Mouse (Mus musculus) spleen, adult 2 months (tissue): ENCODE measurements around the gene Klb. TPM values are rescaled to one million over a fixed set of nuclear protein-coding genes. Genes with fewer than 3 reads are reported as not detected.
A peak's percentile ranks its signal among the peaks of the same experiment; 100 is the strongest.

ENCODE experiments used
- DNase-seq, 2 experiments: peaks; one replicate each; pipeline versions ENCODE4 v3.0.0 to v3.0.0-alpha.2; 2012 to 2021; ENCODE audit warnings: low spot score in 2 of 2, low read depth in 1 of 2
- H3K27ac ChIP-seq: fragments of 200-500 bp; 2 replicates; pipeline ENCODE4 v1.5.1; 2012; ENCODE audit warnings: low read length, inconsistent platforms; ENCODE audit not compliant: insufficient read depth
- H3K27me3 ChIP-seq: fragments of 200-500 bp; 2 replicates; pipeline ENCODE4 v1.6.1; 2012; ENCODE audit warnings: mild to moderate bottlenecking, moderate library complexity, low read length, inconsistent platforms; ENCODE audit not compliant: control insufficient read depth, insufficient read depth
- H3K36me3 ChIP-seq: fragments of 200-500 bp; 2 replicates; pipeline ENCODE4 v1.6.1; 2012; ENCODE audit warnings: mild to moderate bottlenecking, low read length, inconsistent platforms; ENCODE audit not compliant: control insufficient read depth, insufficient read depth
- H3K4me1 ChIP-seq: fragments of 200-500 bp; 2 replicates; pipeline ENCODE4 v1.6.1; 2011; ENCODE audit warnings: inconsistent platforms; ENCODE audit not compliant: control insufficient read depth, insufficient read depth, insufficient read length
- H3K4me3 ChIP-seq: fragments of 200-500 bp; 2 replicates; pipeline ENCODE4 v1.5.1; 2011; ENCODE audit warnings: mild to moderate bottlenecking, inconsistent platforms; ENCODE audit not compliant: insufficient read depth, insufficient read length; ENCODE audit errors: extremely low read depth
- CTCF ChIP-seq: fragments of 200-500 bp; IDR thresholded peaks from 2 replicates; pipeline ENCODE4 v1.5.1; 2011; ENCODE audit warnings: mild to moderate bottlenecking, inconsistent platforms; ENCODE audit not compliant: insufficient read depth, insufficient read length, insufficient replicate concordance; ENCODE audit errors: extremely low read depth
- POLR2A ChIP-seq: fragments of 200-500 bp; IDR thresholded peaks from 2 replicates; pipeline ENCODE4 v1.6.1; 2011; ENCODE audit warnings: low read depth, low read length, inconsistent platforms
- WGBS: fragments of 180-500 bp; shearing (Covaris S2); methylation state at CpG from one replicate; pipeline ENCODE4 v1.1.7; 2018; 5-methylcytosine and 5-hydroxymethylcytosine counted together
- polyA plus RNA-seq: library from polyadenylated mRNA; depleted of rRNA; stranded (reverse); fragments of >200 nt; gene quantifications from 2 replicates; pipeline ENCODE4 v1.2.3, GENCODE M21; 2012

Gene Klb
- polyA plus RNA-seq, 1 experiment, result 0.14 TPM

GRCm38 (mm10) chr5:65338394-65338793 is 9.7 kb upstream of the Klb start:
- no peak for DNase-seq
- TF ChIP-seq POLR2A (no peak), CTCF (peak; percentile 21; the same call in 1 of the 2 replicates)
- no peak overlapping the region for H3K4me3 ChIP-seq
- no peaks in the 10 kb centered on the region for H3K36me3 ChIP-seq
- whole genome bisulfite sequencing, result 71% methylated on average over 6 of the region's 6 CpGs
- H3K27ac ChIP-seq, result no peak overlapping the region
- H3K27me3 ChIP-seq, result no peaks in the 10 kb centered on the region
- H3K4me1 ChIP-seq, result no peaks in the 10 kb centered on the region

- no peak for DNase-seq
- Histone ChIP-seq H3K4me3 (no peak overlapping the region), H3K36me3 (no peaks in the 10 kb centered on the region), H3K4me1 (no peaks in the 10 kb centered on the region), H3K27ac (no peak overlapping the region), H3K27me3 (no peaks in the 10 kb centered on the region)
- WGBS, result 87% methylated on average over 4 of the region's 4 CpGs
- TF ChIP-seq CTCF (no peak), POLR2A (no peak)
Observed at GRCm38 (mm10) chr5:65340167-65340566, 7.9 kb upstream of the Klb start.

GRCm38 (mm10) chr5:65350508-65350907 is 2.4 kb downstream of the Klb start:
- TF ChIP-seq POLR2A, result no peak
- TF ChIP-seq CTCF, result no peak
- H3K27me3 ChIP-seq, result no peaks in the 10 kb centered on the region
- no peak for DNase-seq
- 83% methylated on average over 10 of the region's 10 CpGs for WGBS
- no peaks in the 10 kb centered on the region for H3K36me3 ChIP-seq
- no peak overlapping the region for H3K27ac ChIP-seq
- H3K4me1 ChIP-seq, result no peaks in the 10 kb centered on the region
- no peak overlapping the region for H3K4me3 ChIP-seq

GRCm38 (mm10) chr5:65354097-65354496 is 6.0 kb downstream of the Klb start:
- Histone ChIP-seq H3K27ac (no peak overlapping the region), H3K27me3 (no peaks in the 10 kb centered on the region), H3K36me3 (no peaks in the 10 kb centered on the region), H3K4me3 (no peak overlapping the region), H3K4me1 (no peaks in the 10 kb centered on the region)
- TF ChIP-seq CTCF (no peak), POLR2A (no peak)
- WGBS, result 77% methylated on average over 3 of the region's 3 CpGs
- no peak for DNase-seq

- no peaks in the 10 kb centered on the region for H3K4me1 ChIP-seq
- TF ChIP-seq CTCF, result no peak
- no peak for TF ChIP-seq POLR2A
- H3K36me3 ChIP-seq, result no peaks in the 10 kb centered on the region
- no peak for DNase-seq
- no peak overlapping the region for H3K4me3 ChIP-seq
- 81% methylated on average over 5 of the region's 5 CpGs for WGBS
- no peaks in the 10 kb centered on the region; the same call in 1 of the 2 replicates for H3K27me3 ChIP-seq
- H3K27ac ChIP-seq, result no peak overlapping the region
Observed at GRCm38 (mm10) chr5:65354985-65355384, 6.9 kb downstream of the Klb start.

- H3K27ac ChIP-seq, result no peak overlapping the region
- no peak overlapping the region for H3K4me3 ChIP-seq
- DNase-seq, result no peak
- TF ChIP-seq POLR2A (no peak), CTCF (no peak)
- WGBS, result 90% methylated on average over 6 of the region's 6 CpGs
- H3K36me3 ChIP-seq, result no peaks in the 10 kb centered on the region
- H3K4me1 ChIP-seq, result no peaks in the 10 kb centered on the region
- no peaks in the 10 kb centered on the region; the same call in 1 of the 2 replicates for H3K27me3 ChIP-seq
Observed at GRCm38 (mm10) chr5:65356851-65357250, 8.7 kb downstream of the Klb start.

GRCm38 (mm10) chr5:65357771-65358170 is 9.7 kb downstream of the Klb start:
- Histone ChIP-seq H3K36me3 (no peaks in the 10 kb centered on the region), H3K4me1 (no peaks in the 10 kb centered on the region), H3K27ac (no peak overlapping the region), H3K4me3 (no peak overlapping the region), H3K27me3 (no peaks in the 10 kb centered on the region; the same call in 1 of the 2 replicates)
- DNase-seq, result no peak
- 61% methylated on average over 3 of the region's 3 CpGs for WGBS
- TF ChIP-seq POLR2A, result no peak
- TF ChIP-seq CTCF, result no peak
